Mouse (Mus musculus) heart, postnatal 4 days (tissue): ENCODE data around the gene Cks1b. TPM values are rescaled to one million over a fixed set of nuclear protein-coding genes. Genes with fewer than 3 reads are reported as not detected.
"Not testable (repeated sequence)": the region's sequence is repeated elsewhere in the genome, so short reads cannot be mapped to it uniquely, and the experiment has no call there.

Experiments used
- DNase-seq: peaks from one replicate; pipeline ENCODE4 v3.0.0; 2021
- total RNA-seq, 2 experiments: library from RNA; stranded (reverse); gene quantifications; 2 replicates each; pipeline ENCODE4 v1.2.3; 2021

Cks1b gene
- total RNA-seq, result 10 to 100 TPM; 62.8 to 64.3 TPM

- peak; percentile 95 for DNase-seq
Observed at GRCm38 (mm10) chr3:89418170-89418860, at the start of gene Cks1b, which contains the start of gene Shc1. Cks1b (minus strand) TSS chr3:89418383. Shc1 (plus strand) TSS chr3:89418443.

GRCm38 (mm10) chr3:89458965-89459807, 41.0 kb upstream of the Cks1b start:
- DNase-seq, result peak; percentile 96

GRCm38 (mm10) chr3:89458372-89458964, 40.3 kb upstream of the Cks1b start:
- peak; percentile 44 for DNase-seq

GRCm38 (mm10) chr3:89456726-89457665, 38.8 kb upstream of the Cks1b start:
- peak; percentile 80 for DNase-seq

- no peak for DNase-seq
Observed at GRCm38 (mm10) chr3:89455786-89456285, 37.7 kb upstream of the Cks1b start.

- DNase-seq, result no peak
Observed at GRCm38 (mm10) chr3:89454401-89455177, 36.4 kb upstream of the Cks1b start, which contains the start of gene Pmvk. Pmvk (plus strand) TSS chr3:89454541.

GRCm38 (mm10) chr3:89451916-89452315, 33.7 kb upstream of the Cks1b start:
- no peak for DNase-seq

- peak; percentile 81 for DNase-seq
Observed at GRCm38 (mm10) chr3:89449541-89449940, 31.4 kb upstream of the Cks1b start.

- peak; percentile 73 for DNase-seq
Observed at GRCm38 (mm10) chr3:89448720-89449537, 30.7 kb upstream of the Cks1b start.

- DNase-seq, result peak; percentile 38
Observed at GRCm38 (mm10) chr3:89440691-89441090, 22.5 kb upstream of the Cks1b start.

GRCm38 (mm10) chr3:89437269-89437668, 19.1 kb upstream of the Cks1b start:
- DNase-seq, result peak; percentile 44

- DNase-seq, result peak; percentile 69
Observed at GRCm38 (mm10) chr3:89436176-89437113, 18.3 kb upstream of the Cks1b start, which contains the start of gene Pbxip1. Pbxip1 (plus strand) TSS chr3:89436706.

- DNase-seq, result no peak
Observed at GRCm38 (mm10) chr3:89435041-89435440, 16.9 kb upstream of the Cks1b start.

- no peak for DNase-seq
Observed at GRCm38 (mm10) chr3:89434532-89434931, 16.3 kb upstream of the Cks1b start.

GRCm38 (mm10) chr3:89432606-89433005, 14.4 kb upstream of the Cks1b start:
- DNase-seq, result no peak

GRCm38 (mm10) chr3:89430171-89431159, 12.3 kb upstream of the Cks1b start, which contains the start of gene Pygo2:
Pygo2 (plus strand) TSS chr3:89430214.
- DNase-seq, result peak; percentile 95

- not testable (repeated sequence) for DNase-seq
Observed at GRCm38 (mm10) chr3:89429021-89429420, 10.8 kb upstream of the Cks1b start.
